Mouse (Mus musculus): Measurements from ENCODE around the gene Nmt1.

- no peak for TF ChIP-seq EP300 (IDR thresholded peaks at IDR 0.05)
- TF ChIP-seq CTCF (IDR thresholded peaks at IDR 0.05), result no peak
Observed at GRCm38 (mm10) chr11:103093306-103093705, 65.3 kb downstream of the Nmt1 start.
